Mouse (Mus musculus): ENCODE data around the gene Ube2q2. TPM values are rescaled to one million over a fixed set of nuclear protein-coding genes. Genes with fewer than 3 reads are reported as not detected.
"Not testable (repeated sequence)": the region's sequence is repeated elsewhere in the genome, so short reads cannot be mapped to it uniquely, and the experiment has no call there.

The Ube2q2 gene
- total RNA-seq, 1 experiment from 2014 or later, result 46.7 TPM

- peak; percentile 43 for DNase-seq
These were observed 22.2 kb downstream of the Ube2q2 start for GRCm38 (mm10) chr9:55170655-55171412.

- DNase-seq, result no peak
These were observed 23.6 kb downstream of the Ube2q2 start for GRCm38 (mm10) chr9:55172195-55172685.

- no peak for DNase-seq
These were observed 25.6 kb downstream of the Ube2q2 start for GRCm38 (mm10) chr9:55174235-55174634.

- DNase-seq, result no peak
These were observed 47.2 kb downstream of the Ube2q2 start for GRCm38 (mm10) chr9:55195876-55196275.

- DNase-seq, result no peak
These were observed 49.6 kb downstream of the Ube2q2 start for GRCm38 (mm10) chr9:55198260-55198659.

- peak; percentile 57 for DNase-seq
These were observed 50.7 kb downstream of the Ube2q2 start for GRCm38 (mm10) chr9:55199348-55199747.

- DNase-seq, result no peak
These were observed 59.8 kb downstream of the Ube2q2 start for GRCm38 (mm10) chr9:55208458-55208789.

GRCm38 (mm10) chr9:55208790-55209481 is 60.3 kb downstream of the Ube2q2 start, which contains the start of gene Fbxo22:
TSS of gene Fbxo22 (plus strand) at chr9:55208925.
- DNase-seq, result peak; percentile 95

- DNase-seq, result no peak
These were observed 63.0 kb downstream of the Ube2q2 start for GRCm38 (mm10) chr9:55211611-55212010.

GRCm38 (mm10) chr9:55213396-55213795 is 64.7 kb downstream of the Ube2q2 start:
- no peak for DNase-seq

- no peak for DNase-seq
These were observed 66.4 kb downstream of the Ube2q2 start for GRCm38 (mm10) chr9:55215056-55215455.

GRCm38 (mm10) chr9:55215648-55216047 is 67.0 kb downstream of the Ube2q2 start:
- DNase-seq, result no peak

GRCm38 (mm10) chr9:55216078-55216477 is 67.4 kb downstream of the Ube2q2 start:
- no peak for DNase-seq

- no peak for DNase-seq
These were observed 68.7 kb downstream of the Ube2q2 start for GRCm38 (mm10) chr9:55217381-55217780.

GRCm38 (mm10) chr9:55225165-55225737 is 76.6 kb downstream of the Ube2q2 start:
- no peak for DNase-seq

- no peak for DNase-seq
These were observed 77.6 kb downstream of the Ube2q2 start for GRCm38 (mm10) chr9:55226251-55226650.

- DNase-seq, result peak; percentile 69
These were observed 79.5 kb downstream of the Ube2q2 start for GRCm38 (mm10) chr9:55228149-55228548.

- DNase-seq, result no peak
These were observed 80.4 kb downstream of the Ube2q2 start for GRCm38 (mm10) chr9:55229010-55229409.

GRCm38 (mm10) chr9:55231544-55231943 is 82.9 kb downstream of the Ube2q2 start:
- DNase-seq, result no peak

- no peak for DNase-seq
These were observed 83.5 kb downstream of the Ube2q2 start for GRCm38 (mm10) chr9:55232110-55232509.

- no peak for DNase-seq
These were observed 83.9 kb downstream of the Ube2q2 start for GRCm38 (mm10) chr9:55232586-55232985.

GRCm38 (mm10) chr9:55233076-55233475 is 84.4 kb downstream of the Ube2q2 start:
- not testable (repeated sequence) for DNase-seq
